Mouse (Mus musculus) kidney, postnatal 0 days (tissue): ENCODE measurements around the gene Jak2. TPM values are rescaled to one million over a fixed set of nuclear protein-coding genes. Genes with fewer than 3 reads are reported as not detected.

Experiments
- ATAC-seq: fragments of 200-750 bp; cut with Nextera tagmentation; replicated peaks from 2 replicates; pipeline ENCODE4 v1.8.0; 2017; ENCODE audit warnings: low read depth, moderate number of reproducible peaks, moderate TSS enrichment, moderate library complexity; ENCODE audit not compliant: low FRiP score
- DNase-seq: peaks from one replicate; pipeline ENCODE4 v3.0.0-alpha.2; 2016; ENCODE audit warnings: low spot score
- H3K27ac ChIP-seq: fragments of 300-500 bp; sonication (generic); 2 replicates; pipeline ENCODE4 v1.5.1; 2014; ENCODE audit warnings: mild to moderate bottlenecking
- H3K27me3 ChIP-seq: fragments of 300-500 bp; sonication (generic); 2 replicates; pipeline ENCODE4 v1.6.1; 2014; ENCODE audit warnings: low read length, mixed read lengths; ENCODE audit not compliant: insufficient read depth
- H3K36me3 ChIP-seq: fragments of 300-500 bp; sonication (generic); 2 replicates; pipeline ENCODE4 v1.6.1; 2014; ENCODE audit warnings: low read length, mixed read lengths; ENCODE audit not compliant: insufficient read depth
- H3K4me1 ChIP-seq: fragments of 300-500 bp; sonication (generic); replicated peaks from 2 replicates; pipeline ENCODE4 v1.6.1; 2014; ENCODE audit warnings: antibody characterized with exemption, low read length, mixed read lengths; ENCODE audit not compliant: insufficient read depth
- H3K4me2 ChIP-seq: fragments of 300-500 bp; sonication (generic); 2 replicates; pipeline ENCODE4 v1.6.1; 2014; ENCODE audit warnings: mild to moderate bottlenecking, low read length, moderate library complexity, mixed read lengths
- H3K4me3 ChIP-seq: fragments of 300-500 bp; sonication (generic); replicated peaks from 2 replicates; pipeline ENCODE4 v1.5.1; 2014; ENCODE audit warnings: low read depth, low read length
- H3K9ac ChIP-seq: fragments of 300-500 bp; sonication (generic); 2 replicates; pipeline ENCODE4 v1.6.1; 2014; ENCODE audit warnings: low read depth, low read length
- H3K9me3 ChIP-seq: fragments of 300-500 bp; sonication (generic); replicated peaks from 2 replicates; pipeline ENCODE4 v1.6.1; 2016; ENCODE audit warnings: low read length, inconsistent platforms, mixed read lengths
- CTCF ChIP-seq: IDR thresholded peaks from 2 replicates; pipeline ENCODE4 v1.5.1; 2016; ENCODE audit warnings: antibody characterized with exemption, low read depth, mild to moderate bottlenecking, moderate library complexity
- WGBS: fragments of 180-500 bp; shearing (Covaris S2); extraction: QIAGEN DNeasy Blood & Tissue Kit; methylation state at CpG from one replicate; pipeline ENCODE4 v1.1.7; 2014; 5-methylcytosine and 5-hydroxymethylcytosine counted together
- polyA plus RNA-seq: library from polyadenylated mRNA; unstranded; fragments of >200 nt; fragmentation: Nextera tagmentation; extraction: Ambion mirVana; gene quantifications from 2 replicates; pipeline ENCODE4 v1.2.1, GENCODE M21; 2015

Jak2 gene
- polyA plus RNA-seq, 1 experiment from 2014 or later, result 9.8 TPM

DNA sequence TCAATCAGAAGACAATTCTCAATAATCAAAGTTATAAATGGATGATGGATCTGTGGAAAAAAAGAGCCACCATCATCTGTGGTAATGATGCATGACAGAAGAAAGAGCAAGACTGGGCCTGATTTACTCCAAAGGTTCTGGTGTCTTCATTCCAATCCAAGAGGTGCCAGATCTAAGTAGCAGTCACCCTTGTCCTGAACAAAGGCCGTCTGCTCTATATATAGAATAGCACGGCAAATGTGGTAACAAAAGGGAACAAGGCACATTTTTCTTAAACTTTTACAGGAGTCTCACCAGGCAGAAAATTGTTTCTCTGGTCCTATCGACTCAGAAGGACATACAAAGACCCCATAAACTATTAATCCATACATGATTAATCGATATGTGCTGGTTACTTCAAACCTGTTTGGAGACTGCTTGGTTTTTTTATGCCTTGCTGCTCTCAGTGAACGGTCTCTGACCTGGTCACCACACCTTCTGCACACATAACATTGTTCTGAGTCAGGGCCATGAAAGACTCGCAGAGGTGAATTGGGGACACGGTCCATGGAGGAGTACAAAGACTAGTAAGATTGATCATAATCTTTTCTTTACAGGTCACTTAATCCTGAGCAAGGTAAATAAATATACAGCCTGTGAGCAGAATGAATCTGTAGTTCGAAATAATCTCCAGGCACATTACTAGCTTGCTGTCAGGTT, 35.7 kb upstream of the Jak2 start:
- DNase-seq (peak; percentile 30), ATAC-seq (no peak; the same call in 1 of the 2 replicates)
- no peak for TF ChIP-seq CTCF
- Histone ChIP-seq H3K9ac (no peak overlapping the region), H3K4me1 (no peaks in the 10 kb centered on the region), H3K36me3 (no peaks in the 10 kb centered on the region), H3K27ac (no peak overlapping the region), H3K9me3 (no peaks in the 10 kb centered on the region), H3K4me2 (no peak overlapping the region), H3K27me3 (no peaks in the 10 kb centered on the region), H3K4me3 (no peak overlapping the region)
- WGBS, result 36% methylated on average over 8 of the region's 8 CpGs

DNA sequence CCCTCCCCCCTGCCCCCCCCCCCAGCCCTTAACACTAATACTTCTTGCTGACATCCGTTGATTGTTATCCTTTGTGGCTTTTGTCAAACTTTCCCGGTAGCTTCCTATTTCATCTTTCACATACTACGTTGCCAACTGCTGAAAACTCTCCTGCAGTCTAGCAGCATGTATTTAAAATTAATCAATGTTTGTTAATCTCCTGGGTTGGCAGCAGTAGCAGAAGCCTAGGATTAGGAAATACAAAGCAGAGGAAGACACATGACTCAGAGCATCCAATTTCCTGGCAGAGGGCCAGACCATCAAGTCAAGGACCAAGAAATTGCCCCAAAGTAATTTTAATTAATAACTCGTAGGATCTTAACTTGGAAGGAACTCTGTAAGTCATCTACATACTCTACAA, 29.8 kb upstream of the Jak2 start:
- WGBS, result 76% methylated on average over 4 of the region's 4 CpGs
- Histone ChIP-seq H3K27ac (no peak overlapping the region), H3K4me3 (no peak overlapping the region), H3K4me1 (no peaks in the 10 kb centered on the region), H3K27me3 (no peaks in the 10 kb centered on the region), H3K9me3 (no peaks in the 10 kb centered on the region), H3K9ac (no peak overlapping the region), H3K36me3 (no peaks in the 10 kb centered on the region), H3K4me2 (no peak overlapping the region)
- ATAC-seq (no peak), DNase-seq (no peak)
- TF ChIP-seq CTCF, result no peak

DNA sequence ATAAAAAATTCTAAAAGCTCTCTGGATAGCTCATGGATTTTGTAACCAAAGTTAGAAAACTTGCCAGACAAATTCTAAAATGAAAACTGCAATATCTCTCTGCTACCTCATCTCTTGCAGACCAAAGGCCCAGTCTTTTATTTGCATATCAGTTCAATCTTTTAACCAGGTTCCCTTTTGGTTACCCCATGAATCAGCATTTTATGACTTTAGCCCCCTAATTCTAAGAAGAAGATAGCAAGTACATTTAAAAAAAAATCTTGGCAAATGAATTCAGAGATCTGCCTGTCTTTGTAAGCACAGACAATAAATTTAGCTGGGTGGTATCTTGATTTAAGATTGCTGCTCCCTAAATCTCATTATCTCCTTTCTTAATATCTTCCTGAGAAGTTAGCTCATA, 26.7 kb upstream of the Jak2 start:
- no peak overlapping the region for H3K4me2 ChIP-seq
- no peak overlapping the region for H3K4me3 ChIP-seq
- H3K4me1 ChIP-seq, result no peaks in the 10 kb centered on the region
- H3K27ac ChIP-seq, result no peak overlapping the region
- ATAC-seq (no peak), DNase-seq (no peak)
- no peak overlapping the region for H3K9ac ChIP-seq
- no peak for TF ChIP-seq CTCF
- H3K27me3 ChIP-seq, result no peaks in the 10 kb centered on the region
- H3K9me3 ChIP-seq, result no peaks in the 10 kb centered on the region
- H3K36me3 ChIP-seq, result no peaks in the 10 kb centered on the region

DNA sequence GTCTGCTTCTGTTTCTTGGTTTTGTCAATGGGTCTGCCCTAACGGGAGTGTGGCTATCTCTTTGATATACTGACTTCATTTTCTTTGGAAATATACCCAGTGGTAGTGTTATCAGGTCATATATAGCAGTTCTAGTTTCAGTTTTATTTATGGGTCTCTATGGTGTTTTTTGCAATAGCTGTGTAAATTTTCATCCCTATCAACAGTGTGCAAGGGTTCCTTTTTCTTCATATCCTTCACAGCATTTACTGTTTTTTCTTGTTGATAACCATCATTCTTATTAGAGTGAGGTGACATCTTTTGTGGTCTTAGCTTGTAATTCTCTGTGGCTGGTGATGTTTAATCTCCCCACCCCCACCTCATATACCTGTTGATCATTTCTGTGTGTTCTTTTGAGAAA, 24.6 kb upstream of the Jak2 start:
- H3K9me3 ChIP-seq, result no peaks in the 10 kb centered on the region
- H3K4me1 ChIP-seq, result no peaks in the 10 kb centered on the region
- no peak for TF ChIP-seq CTCF
- DNase-seq (no peak), ATAC-seq (no peak)
- no peaks in the 10 kb centered on the region for H3K36me3 ChIP-seq
- WGBS, result 39% methylated on average over 1 of the region's 1 CpGs
- no peak overlapping the region for H3K9ac ChIP-seq
- no peak overlapping the region for H3K27ac ChIP-seq
- no peak overlapping the region for H3K4me2 ChIP-seq
- no peak overlapping the region for H3K4me3 ChIP-seq
- no peaks in the 10 kb centered on the region for H3K27me3 ChIP-seq

DNA sequence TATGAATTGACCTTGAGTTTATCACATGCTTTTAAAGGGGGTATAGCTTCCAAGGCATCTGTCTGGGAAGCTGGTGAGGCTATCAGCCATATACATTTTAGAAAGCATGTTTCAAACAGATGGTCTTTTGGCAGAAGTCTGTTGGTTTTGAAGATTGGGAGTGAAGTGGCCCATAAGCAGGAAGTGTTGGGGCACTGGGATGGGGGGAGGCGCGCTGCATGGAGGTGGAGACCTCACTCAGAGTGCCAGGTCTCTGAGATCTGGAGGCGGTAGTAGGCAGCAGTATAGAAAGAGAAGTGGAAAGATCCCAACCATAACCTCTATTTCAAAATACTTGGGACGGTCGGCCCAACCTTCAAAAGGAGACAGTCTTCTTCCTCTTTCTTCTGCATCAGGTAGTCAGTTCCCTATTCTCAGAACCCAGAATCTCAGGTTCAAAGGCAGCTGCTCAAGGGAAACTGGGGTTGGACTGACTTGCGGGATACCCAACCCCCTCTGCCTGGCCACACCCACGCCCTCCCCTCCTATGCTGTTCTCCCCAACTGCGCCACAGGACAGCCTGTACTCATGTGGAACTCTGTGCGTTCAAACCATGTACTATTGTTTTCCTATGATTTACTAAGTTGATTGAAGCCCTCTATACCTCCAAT, 23.6 kb upstream of the Jak2 start:
- Histone ChIP-seq H3K27me3 (no peaks in the 10 kb centered on the region), H3K4me3 (no peak overlapping the region), H3K9ac (no peak overlapping the region), H3K36me3 (no peaks in the 10 kb centered on the region), H3K4me2 (no peak overlapping the region), H3K27ac (no peak overlapping the region), H3K9me3 (no peaks in the 10 kb centered on the region), H3K4me1 (no peaks in the 10 kb centered on the region)
- 65% methylated on average over 9 of the region's 9 CpGs for WGBS
- TF ChIP-seq CTCF, result no peak
- ATAC-seq (no peak), DNase-seq (no peak)

DNA sequence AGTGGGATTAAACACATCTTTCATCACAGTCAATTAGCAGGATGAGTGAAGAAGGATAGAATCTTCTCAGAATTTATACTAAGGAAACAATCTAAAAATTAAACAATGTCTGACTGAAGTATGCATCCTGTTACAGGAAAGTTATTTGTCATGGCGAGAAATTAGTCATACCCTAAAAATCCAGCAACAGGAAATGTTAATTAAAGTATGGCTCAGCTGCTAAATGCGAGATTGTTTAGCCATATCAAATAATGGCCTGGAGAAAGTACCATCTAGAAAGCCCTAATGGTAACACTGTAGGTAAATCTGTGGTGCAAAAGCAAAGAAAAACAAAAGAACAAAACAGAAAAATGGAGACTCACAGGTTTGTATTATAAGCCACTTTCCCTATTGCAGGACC, 22.6 kb upstream of the Jak2 start:
- no peaks in the 10 kb centered on the region for H3K27me3 ChIP-seq
- no peak overlapping the region for H3K4me2 ChIP-seq
- no peaks in the 10 kb centered on the region for H3K36me3 ChIP-seq
- no peak overlapping the region for H3K27ac ChIP-seq
- no peaks in the 10 kb centered on the region for H3K4me1 ChIP-seq
- TF ChIP-seq CTCF, result no peak
- 55% methylated on average over 2 of the region's 2 CpGs for WGBS
- H3K9me3 ChIP-seq, result no peaks in the 10 kb centered on the region
- DNase-seq, result peak; percentile 26
- no peak for ATAC-seq
- H3K4me3 ChIP-seq, result no peak overlapping the region
- H3K9ac ChIP-seq, result no peak overlapping the region
